Mouse (Mus musculus): ENCODE data around the gene Arhgef3.

GRCm38 (mm10) chr14:27342451-27342850 lies 227.8 kb downstream of the Arhgef3 start:
- TF ChIP-seq CTCF (IDR thresholded peaks at IDR 0.05) (no peak), EP300 (IDR thresholded peaks at IDR 0.05) (no peak)

Measured in lung, postnatal 0 days (tissue).